Mouse (Mus musculus): ENCODE data around the gene Gm49403.

The Gm49403 gene

DNA sequence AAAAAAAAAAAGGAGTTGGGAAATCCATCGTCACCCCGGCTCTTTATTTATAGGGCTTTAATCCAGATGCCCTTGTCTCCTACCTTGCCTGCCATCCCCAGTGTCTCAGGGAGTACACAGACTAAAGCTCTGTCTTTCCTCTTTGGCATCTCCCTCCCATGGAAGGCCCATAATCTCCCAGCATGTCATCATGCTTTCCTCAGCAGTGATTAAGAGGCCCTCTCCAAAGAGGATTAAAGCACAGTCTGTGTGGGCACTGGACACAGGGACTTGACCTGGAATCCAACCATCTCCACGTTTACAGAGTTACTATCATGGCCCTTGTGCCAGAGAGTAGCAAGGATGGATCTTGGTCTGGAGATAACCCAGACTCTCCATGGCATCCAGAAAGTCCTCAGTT is at the start of gene Gm49403, which contains the start of gene Lbhd1:
Gene Gm49403 (plus strand): TSS at position 315 of the 400 bp plus-strand sequence.
Gene Lbhd1 (plus strand): TSS at position 117 of the 400 bp plus-strand sequence.
- ChIA-PET POLR2A (interaction anchor here in 3 of 4 experiments (0.7 to 27.2 kb wide), 23 partner anchors 4 to 168 kb away, joined by 3 to 851 read pairs (median 8); partner anchors contain the start of genes Ubxn1 (in 3 of the 3), 1810009A15Rik (in 2 of the 3), Eef1g (in 2 of the 3) and Ganab (in 2 of the 3)), CTCF (no interaction called here)

DNA sequence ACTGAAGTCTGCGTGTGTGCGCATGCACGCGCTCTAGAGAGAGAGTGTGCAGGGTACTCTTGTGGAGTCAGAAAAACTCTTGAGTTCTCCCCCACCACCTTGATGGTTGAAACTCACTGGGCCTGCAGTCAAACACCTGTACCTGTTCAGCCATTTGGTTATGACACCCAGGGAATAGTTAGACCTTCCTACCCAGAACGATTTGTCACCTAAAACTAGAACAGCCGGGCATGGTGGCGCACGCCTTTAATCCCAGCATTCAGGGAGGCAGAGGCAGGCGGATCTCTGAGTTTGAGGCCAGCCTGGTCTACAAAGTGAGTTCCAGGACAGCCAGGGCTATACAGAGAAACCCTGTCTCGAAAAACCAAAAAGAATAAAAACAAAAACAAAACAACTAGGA is 47.4 kb upstream of the Gm49403 start:
- CTCF ChIA-PET, result interaction anchor here in 1 of 4 experiments (0.6 kb wide), 1 partner anchor 83 kb away, joined by 3 read pairs; no protein-coding TSS in a partner anchor

DNA sequence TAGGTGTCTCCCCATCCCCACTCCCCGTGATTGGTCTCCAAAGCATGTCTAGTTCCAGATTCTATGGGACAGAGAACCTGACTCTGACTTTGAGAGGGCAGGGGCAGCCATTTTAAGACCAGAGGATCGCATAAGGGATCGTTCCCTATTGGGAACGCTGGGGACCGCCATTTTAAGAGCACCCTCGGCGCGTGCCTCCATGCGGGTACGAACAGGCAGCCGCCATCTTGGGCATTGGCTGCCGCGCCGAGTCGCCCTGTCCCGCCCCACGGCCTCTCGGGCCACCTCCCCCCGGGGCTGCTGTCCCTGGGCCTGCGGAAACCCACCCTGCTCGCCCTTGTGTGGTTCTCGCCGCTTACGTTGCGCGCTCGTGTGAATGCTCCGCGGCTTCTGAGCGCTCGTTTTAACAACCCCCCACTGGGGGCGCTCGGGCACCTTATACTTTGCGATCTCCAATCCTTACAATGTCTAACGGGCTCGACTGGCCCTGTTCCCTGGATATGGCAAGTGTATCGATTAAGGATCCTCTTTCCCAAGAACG is 46.4 kb upstream of the Gm49403 start, which contains the start of gene Bscl2:
Gene Bscl2 (plus strand): TSS at position 217 of the 541 bp plus-strand sequence.
- ChIA-PET CTCF (no interaction called here), POLR2A (interaction anchor here in 2 of 4 experiments (0.7 to 8.9 kb wide), 39 partner anchors 7 to 262 kb away, joined by 3 to 113 read pairs (median 15); partner anchors contain the start of genes Hnrnpul2 (in 2 of the 2), Ttc9c (in 2 of the 2), Zbtb3 (in 2 of the 2) and 1810009A15Rik (in 1 of the 2))

More for the DNA sequence above, 47.4 kb upstream of the Gm49403 start:
- POLR2A ChIA-PET, result interaction anchor here (0.7 to 8.9 kb wide), 37 partner anchors 8 to 148 kb away, joined by 3 to 113 read pairs (median 5); partner anchors contain the start of genes Hnrnpul2 (in 3 of the 4), Ttc9c (in 3 of the 4), 1810009A15Rik (in 2 of the 4) and Eef1g (in 2 of the 4)

DNA sequence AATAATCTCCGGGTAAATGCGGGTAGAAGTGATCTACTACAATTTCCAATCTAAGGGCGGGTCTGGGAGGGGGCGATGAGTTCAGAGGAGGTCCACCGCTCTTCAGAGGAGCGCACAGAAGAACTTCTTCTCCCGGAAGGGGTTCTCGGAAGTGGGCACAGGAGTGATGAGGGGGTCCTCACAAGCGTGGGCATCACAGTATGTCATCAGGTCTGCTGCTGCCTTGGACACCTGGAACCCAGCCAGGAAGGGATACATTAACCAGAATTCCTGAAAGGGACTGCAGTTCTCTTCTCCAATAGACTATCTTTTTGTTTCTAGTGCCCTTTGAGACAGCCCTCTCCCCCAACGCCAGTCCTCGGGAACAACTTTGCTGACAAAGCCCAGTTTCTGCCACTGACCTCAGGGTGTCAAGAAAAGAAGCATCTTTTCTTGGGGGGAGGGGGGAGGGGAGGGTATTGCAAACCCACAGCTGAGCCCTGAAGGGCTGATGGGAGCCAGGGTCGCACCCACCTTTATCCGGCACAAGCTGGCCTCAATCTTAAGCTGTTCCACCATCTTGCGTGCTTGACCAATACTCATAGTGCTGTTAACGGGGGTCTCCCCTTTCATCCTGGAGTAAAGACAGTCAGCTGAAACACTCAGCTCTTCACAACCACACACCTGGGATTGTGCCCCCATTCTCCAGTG is 45.5 kb upstream of the Gm49403 start:
- ChIA-PET POLR2A (interaction anchor here (0.6 to 3.6 kb wide), 104 partner anchors 8 to 274 kb away, joined by 3 to 75 read pairs (median 6); partner anchors contain the start of genes AC129217.1 (in 4 of the 4), Lrrn4cl (in 4 of the 4), Eef1g (in 3 of the 4) and Slc3a2 (in 3 of the 4)), CTCF (interaction anchor here (0.6 to 1.7 kb wide), 6 partner anchors 14 to 869 kb away, joined by 3 to 7 read pairs (median 4); no protein-coding TSS in a partner anchor)

DNA sequence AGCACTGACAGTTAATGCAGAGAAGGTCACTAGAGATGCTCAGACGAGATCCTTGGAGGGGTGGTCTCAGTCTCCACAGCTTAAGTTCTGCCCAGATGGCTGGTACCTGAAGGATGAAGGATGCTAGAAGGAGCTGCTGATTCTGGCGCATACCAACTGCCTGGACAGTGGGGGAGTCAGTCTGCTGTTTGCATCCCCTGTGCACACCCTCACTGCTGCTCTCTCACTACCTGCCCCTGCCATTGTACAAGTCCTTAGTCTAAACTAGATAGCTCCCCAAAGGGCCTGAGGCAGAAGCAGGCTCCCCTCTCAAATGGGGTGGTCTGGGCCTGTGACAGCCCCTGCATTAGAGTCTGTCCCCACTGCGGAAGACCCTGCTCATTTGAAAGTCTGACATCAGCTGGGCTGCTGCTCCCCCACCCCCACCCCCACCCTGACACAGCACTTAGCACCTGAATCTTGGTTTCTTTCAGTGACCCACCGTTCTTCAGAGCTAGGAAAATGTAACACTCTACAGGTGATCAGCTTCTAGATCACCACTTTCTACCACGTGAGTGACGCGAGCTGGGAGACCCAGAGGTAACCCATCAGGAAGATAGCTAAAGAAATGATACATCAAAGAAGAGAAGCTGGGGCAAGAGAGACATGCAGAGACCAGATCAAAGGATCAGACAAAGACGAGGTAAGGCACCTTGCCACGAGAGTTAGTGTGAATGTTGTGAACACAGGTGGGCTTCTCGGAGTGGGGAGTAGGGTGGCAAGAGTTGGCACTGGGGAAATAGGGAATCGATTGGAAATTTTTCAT is 44.4 kb upstream of the Gm49403 start, which contains the start of gene Gng3:
Gene Gng3 (minus strand): TSS at position 92 of the 805 bp plus-strand sequence.
- ChIA-PET CTCF (interaction anchor here in 3 of 4 experiments (0.7 to 1.7 kb wide), 12 partner anchors 11 to 272 kb away, joined by 3 to 8 read pairs (median 4); partner anchors contain the start of genes Lrrn4cl (in 1 of the 3) and Tut1 (in 1 of the 3)), POLR2A (interaction anchor here (0.6 to 3.6 kb wide), 145 partner anchors 9 to 1423 kb away, joined by 3 to 75 read pairs (median 5); partner anchors contain the start of genes AC129217.1 (in 4 of the 4), Eef1g (in 4 of the 4), Lrrn4cl (in 4 of the 4) and B3gat3 (in 3 of the 4))

DNA sequence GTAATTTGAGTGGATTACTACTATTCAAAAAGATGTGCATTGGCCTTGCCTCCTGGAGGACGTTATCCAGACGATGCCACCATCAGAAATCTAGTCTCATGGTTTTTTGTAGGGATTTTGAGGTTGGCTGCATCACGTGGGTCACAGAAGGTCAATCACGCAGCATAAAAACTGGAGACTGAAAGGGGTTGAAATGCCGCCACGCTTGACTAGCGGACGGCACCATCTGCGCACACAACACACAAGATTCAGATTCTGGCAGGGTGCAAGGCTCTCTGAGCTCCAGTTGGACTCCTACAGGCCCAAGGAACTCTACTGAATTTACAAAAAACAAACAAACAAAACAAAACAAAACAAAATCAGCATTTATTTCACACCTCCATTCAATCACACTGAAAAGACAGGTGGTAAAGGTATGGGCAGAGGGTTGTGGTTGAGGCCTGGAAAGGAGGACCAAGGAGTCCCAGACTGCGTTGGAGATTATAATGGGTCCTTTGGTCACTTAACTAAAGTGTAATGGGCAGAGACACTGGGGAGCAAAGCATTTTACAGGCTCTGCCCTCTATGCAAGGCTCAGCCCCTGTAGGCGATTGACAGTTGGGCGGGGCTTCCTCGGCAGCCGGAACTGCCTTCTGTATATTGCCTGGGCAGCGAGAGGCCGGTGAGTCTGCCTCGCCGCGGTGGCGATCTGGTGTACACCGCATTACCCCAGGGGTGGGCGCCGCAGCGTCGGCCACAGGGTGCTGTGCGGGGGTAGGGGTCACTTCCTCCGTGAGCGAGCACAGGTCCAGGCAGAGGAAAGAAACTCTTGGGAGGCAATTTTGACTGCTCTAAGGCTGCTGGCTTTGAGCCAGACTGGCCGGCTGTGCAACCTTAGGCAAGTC is 43.6 kb upstream of the Gm49403 start:
- ChIA-PET POLR2A (interaction anchor here (0.6 to 3.6 kb wide), 88 partner anchors 9 to 1423 kb away, joined by 3 to 75 read pairs (median 8); partner anchors contain the start of genes B3gat3 (in 3 of the 4), Hnrnpul2 (in 3 of the 4), Lrrn4cl (in 3 of the 4) and Polr2g (in 3 of the 4)), CTCF (interaction anchor here in 2 of 4 experiments (1.3 to 1.7 kb wide), 4 partner anchors 10 to 121 kb away, joined by 3 to 8 read pairs (median 4); partner anchors contain the start of gene Lrrn4cl (in 1 of the 2))

DNA sequence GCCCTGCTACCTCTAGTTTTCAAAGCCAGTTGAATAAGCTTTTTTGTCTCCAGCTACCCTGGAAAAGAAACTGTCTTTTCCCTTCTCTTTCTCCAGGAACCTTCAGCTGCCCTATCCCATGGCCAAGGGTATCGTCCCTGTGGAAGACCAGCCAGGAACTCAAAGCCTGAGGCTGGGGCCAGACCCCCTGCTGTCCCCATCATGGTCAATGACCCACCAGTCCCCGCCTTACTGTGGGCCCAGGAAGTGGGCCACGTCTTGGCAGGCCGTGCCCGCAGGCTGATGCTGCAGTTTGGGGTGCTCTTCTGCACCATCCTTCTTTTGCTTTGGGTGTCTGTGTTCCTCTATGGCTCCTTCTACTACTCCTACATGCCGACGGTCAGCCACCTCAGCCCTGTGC is 42.7 kb upstream of the Gm49403 start:
- CTCF ChIA-PET, result no interaction called here
- POLR2A ChIA-PET, result interaction anchor here in 2 of 4 experiments (0.8 to 3.6 kb wide), 6 partner anchors 8 to 150 kb away, joined by 3 to 42 read pairs (median 20); partner anchors contain the start of genes 1810009A15Rik (in 1 of the 2), Ahnak (in 1 of the 2), Gm49416 (in 1 of the 2) and Lrrn4cl (in 1 of the 2)

DNA sequence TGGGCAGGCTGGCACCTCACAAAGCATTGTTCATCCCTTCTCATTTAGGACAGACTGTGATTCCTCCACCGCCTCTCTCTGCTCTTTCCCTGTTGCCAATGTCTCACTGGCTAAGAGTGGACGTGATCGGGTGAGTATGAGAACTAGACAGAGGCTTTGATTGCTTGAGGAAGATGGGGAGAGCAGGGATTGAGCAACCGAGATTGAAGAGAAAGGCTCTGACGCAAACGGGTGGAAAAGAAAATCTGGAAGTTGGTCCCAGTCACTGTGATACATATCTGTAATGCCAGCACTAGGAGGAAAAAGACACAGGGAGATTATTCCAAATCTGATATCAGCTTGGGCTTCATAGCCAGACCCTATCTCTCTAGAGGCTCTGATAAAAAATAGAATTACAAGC is 40.8 kb upstream of the Gm49403 start:
- ChIA-PET POLR2A (interaction anchor here in 2 of 4 experiments (1.1 to 2.3 kb wide), 6 partner anchors 9 to 120 kb away, joined by 3 to 6 read pairs (median 4); partner anchors contain the start of genes Slc3a2 (in 1 of the 2) and Taf6l (in 1 of the 2)), CTCF (no interaction called here)

DNA sequence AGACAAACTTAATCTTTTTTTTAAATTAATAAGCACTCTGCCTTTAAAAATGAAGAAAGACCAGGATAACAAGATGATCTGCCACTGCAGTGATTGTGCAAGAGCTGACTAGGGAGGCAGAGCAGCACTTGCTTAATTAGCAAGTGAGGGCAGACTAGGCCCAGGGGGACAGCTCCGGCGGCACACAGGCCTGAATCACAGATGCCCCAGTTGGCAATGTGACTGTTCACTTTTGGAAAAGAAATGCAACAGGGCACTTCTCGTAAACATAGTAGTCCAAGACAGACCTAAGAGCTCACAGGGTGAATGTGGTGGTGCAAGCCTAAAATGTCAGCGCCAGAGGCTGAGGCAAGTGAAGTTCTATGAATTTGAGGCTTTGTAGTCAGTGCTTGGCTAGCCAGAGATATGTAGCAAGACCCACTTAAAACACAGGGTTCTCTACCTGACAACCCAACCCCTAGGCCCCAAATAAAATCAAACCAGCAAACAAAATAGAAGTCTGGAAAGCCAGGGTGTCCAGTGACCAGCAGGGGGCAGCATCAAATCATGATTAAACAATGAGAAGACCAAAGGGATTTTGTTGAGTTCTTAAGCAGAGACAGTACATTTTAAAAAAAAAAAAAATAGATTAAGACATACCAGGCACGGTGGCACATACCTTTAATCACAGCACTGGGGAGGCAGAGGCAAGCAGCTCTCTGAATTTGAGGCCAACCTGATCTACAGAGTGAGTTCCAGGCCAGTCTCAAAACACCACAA is 39.2 kb upstream of the Gm49403 start:
- CTCF ChIA-PET, result interaction anchor here in 3 of 4 experiments (0.6 to 1.4 kb wide), 5 partner anchors 32 to 265 kb away, joined by 3 to 5 read pairs (median 4); no protein-coding TSS in a partner anchor

DNA sequence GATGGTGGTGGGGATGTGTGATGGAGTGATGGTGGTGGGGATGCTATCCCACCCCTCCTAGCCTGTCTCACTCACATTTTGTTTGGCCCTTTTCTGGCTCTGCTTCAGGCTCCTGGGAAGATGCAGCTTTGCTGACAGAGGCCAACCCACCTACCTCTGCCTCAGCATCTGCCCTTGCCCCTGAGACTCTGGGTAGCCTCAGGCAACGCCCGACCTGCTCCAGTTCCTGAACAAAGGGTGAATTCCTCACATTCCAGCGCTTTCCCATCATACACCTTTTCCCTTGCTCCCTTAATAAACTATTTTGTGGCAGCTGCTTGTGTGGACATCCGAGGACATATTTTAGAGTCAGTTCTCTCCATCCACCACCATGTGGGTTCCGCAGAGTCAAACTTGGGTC is 35.4 kb upstream of the Gm49403 start:
- CTCF ChIA-PET, result interaction anchor here in 2 of 4 experiments (1.0 to 2.0 kb wide), 3 partner anchors 9 to 13 kb away, joined by 3 to 9 read pairs (median 4); no protein-coding TSS in a partner anchor
- POLR2A ChIA-PET, result interaction anchor here in 2 of 4 experiments (0.6 to 7.4 kb wide), 19 partner anchors 9 to 147 kb away, joined by 3 to 74 read pairs (median 3); partner anchors contain the start of genes Gng3 (in 2 of the 2), Ttc9c (in 2 of the 2), Uqcc3 (in 2 of the 2) and 1810009A15Rik (in 1 of the 2)

More for the DNA sequence above, 39.2 kb upstream of the Gm49403 start:
- POLR2A ChIA-PET, result interaction anchor here in 2 of 4 experiments (0.6 to 7.4 kb wide), 18 partner anchors 9 to 140 kb away, joined by 3 to 74 read pairs (median 4); partner anchors contain the start of genes 1810009A15Rik (in 2 of the 2), Gm49416 (in 2 of the 2), Slc3a2 (in 2 of the 2) and Eef1g (in 1 of the 2)

DNA sequence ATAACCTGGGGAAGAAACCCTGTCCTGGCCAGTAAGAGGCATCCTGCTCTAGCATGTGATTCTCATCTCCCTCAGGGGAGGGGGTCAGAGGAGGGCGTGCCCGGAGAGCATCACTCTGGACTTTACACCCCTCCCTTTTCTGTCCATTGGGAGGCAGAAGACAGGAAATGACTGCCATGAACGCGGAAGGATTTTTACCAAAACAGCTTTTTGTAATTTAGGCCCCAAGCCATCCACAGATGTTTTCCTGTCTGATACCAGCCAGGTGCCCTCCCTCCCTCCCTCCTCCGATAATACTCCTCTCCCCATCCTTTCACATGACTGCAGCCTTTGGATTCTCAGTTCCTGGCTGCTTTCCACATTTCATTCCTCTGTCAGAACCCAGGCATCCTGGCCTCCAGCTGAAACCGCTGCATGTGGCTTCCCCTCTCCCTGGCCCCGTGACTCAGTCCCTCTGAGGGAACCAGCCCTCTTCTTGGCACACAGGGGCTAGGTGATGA is 33.3 kb upstream of the Gm49403 start, which contains the start of gene Lrrn4cl:
Gene Lrrn4cl (plus strand): TSS at position 367 of the 500 bp plus-strand sequence.
- CTCF ChIA-PET, result interaction anchor here in 3 of 4 experiments (0.6 to 2.0 kb wide), 4 partner anchors 8 to 232 kb away, joined by 3 to 9 read pairs (median 4); partner anchors contain the start of gene Gng3 (in 1 of the 3)
- POLR2A ChIA-PET, result interaction anchor here (0.6 to 7.4 kb wide), 38 partner anchors 11 to 232 kb away, joined by 3 to 74 read pairs (median 4); partner anchors contain the start of genes Gng3 (in 4 of the 4), 1810009A15Rik (in 3 of the 4), Gm49416 (in 3 of the 4) and Slc3a2 (in 2 of the 4)

DNA sequence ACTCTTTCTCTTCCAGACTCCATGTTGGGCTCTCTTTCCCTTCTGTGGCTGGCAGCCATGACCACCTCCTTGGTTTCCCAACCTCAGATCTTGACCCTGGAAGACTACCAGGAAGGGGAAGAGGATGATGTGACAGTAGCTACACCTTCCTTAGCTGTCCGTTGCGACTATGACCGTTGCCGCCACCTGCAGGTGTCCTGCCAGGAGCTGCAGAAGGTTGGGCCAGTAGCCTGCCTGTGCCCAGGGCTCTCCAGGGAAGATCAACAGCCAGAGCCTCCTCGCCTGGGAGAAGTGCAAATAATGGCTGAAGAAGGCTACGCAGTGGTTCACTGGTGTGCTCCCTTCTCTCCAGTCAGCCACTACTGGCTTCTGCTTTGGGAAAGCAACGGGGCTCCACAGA is 32.1 kb upstream of the Gm49403 start:
- ChIA-PET CTCF (interaction anchor here in 2 of 4 experiments (0.8 to 2.6 kb wide), 13 partner anchors 9 to 239 kb away, joined by 3 to 8 read pairs (median 3); partner anchors contain the start of genes Gng3 (in 2 of the 2) and Eef1g (in 1 of the 2)), POLR2A (interaction anchor here (0.6 to 4.1 kb wide), 57 partner anchors 8 to 258 kb away, joined by 3 to 39 read pairs (median 5); partner anchors contain the start of genes 1810009A15Rik (in 4 of the 4), Gm49416 (in 4 of the 4), Gng3 (in 3 of the 4) and Ubxn1 (in 3 of the 4))

DNA sequence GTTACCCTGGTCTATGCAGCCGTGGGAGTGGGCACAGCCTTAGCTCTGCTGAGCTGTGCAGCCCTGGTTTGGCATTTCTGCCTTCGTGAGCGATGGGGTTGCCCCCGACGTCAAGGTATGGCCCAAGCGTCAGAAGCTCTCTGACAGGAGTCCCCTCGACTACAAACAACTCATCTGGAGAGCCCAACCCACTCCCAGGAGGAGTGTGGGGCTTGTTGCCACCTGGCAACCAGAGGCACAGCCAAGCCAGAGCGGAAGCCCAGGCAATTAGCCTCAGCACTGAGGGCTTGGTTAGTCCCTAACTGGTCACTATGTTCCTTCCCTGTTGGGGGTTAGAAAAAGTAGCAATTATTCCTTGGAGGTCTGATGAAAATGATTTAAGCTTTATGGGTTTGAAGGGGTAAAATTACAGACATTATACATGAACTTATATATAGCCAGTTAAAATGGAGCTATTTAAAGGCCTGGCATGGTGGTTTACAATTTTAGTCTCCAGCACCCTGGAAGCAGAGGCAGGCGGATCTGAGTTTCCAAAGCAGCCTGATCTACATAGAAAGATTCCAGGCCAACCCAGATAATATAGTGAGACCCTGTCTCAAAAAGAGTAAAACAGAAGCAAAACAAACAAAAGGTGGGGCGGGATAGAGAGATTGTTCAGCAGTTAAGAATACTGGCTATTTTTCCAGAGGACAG is 31.3 kb upstream of the Gm49403 start:
- CTCF ChIA-PET, result interaction anchor here in 2 of 4 experiments (0.6 to 2.6 kb wide), 15 partner anchors 8 to 238 kb away, joined by 3 to 8 read pairs (median 4); partner anchors contain the start of genes Gng3 (in 2 of the 2), Ahnak (in 1 of the 2) and Eef1g (in 1 of the 2)
- POLR2A ChIA-PET, result interaction anchor here (0.7 to 4.1 kb wide), 75 partner anchors 9 to 257 kb away, joined by 3 to 39 read pairs (median 4); partner anchors contain the start of genes 1810009A15Rik (in 4 of the 4), Gm49416 (in 4 of the 4), Gng3 (in 3 of the 4) and Ubxn1 (in 3 of the 4)

All from embryonic stem cell, embryonic (primary cell).